Mouse (Mus musculus) adrenal gland, postnatal 14 days (tissue): ENCODE measurements around the gene Ooep. TPM values are rescaled to one million over a fixed set of nuclear protein-coding genes. Genes with fewer than 3 reads are reported as not detected.
A peak's percentile ranks its signal among the peaks of the same experiment; 100 is the strongest.
"Not testable (repeated sequence)": the region's sequence is repeated elsewhere in the genome, so short reads cannot be mapped to it uniquely, and the experiment has no call there.

Source experiments
- DNase-seq: peaks from one replicate; pipeline ENCODE4 v3.0.0; 2021; ENCODE audit warnings: mixed read lengths
- total RNA-seq: library from RNA; stranded (reverse); gene quantifications from 2 replicates; pipeline ENCODE4 v1.2.3, GENCODE M21; 2021

Gene Ooep
- total RNA-seq, 1 experiment from 2014 or later = not detected

GRCm38 (mm10) chr9:78365850-78366544 is 12.5 kb downstream of the Ooep start:
- no peak for DNase-seq

DNA sequence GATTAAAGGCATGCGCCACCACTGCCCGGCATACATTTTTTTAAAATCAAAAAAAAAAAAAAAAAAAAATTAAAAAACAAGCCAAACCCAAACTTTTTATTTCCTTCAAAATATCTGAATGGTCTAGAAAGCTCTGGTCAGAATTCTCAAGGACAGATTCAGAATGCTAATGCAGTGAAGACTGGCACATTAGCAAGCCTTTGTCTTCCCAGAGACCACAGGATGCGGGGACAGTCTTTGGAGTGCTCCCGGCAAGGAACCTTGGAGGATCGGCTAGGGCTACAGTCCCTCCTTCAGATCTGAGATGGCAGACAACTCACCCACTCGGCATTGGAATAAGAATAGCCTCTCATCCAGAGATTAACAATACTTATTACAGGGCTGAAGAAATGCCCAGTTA is 13.8 kb downstream of the Ooep start:
- no peak for DNase-seq

DNA sequence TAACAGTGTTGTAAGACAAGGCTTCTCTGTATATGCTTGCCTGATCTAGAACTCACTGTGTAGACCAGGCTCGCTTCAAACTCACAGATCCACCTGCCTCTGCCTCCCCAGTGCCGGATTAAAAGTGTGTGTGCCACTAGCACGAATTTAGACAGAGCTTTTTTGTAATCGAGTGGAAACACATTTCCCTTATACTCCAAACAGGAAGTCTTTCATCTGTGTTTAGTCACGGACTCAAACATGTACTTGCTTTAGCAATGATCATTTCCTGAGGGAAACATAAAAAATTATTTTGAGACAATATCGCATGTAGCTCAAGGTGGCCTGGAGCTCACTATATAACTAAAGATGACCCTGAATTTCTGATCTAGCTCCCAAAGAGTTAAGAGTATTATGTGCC is 15.2 kb downstream of the Ooep start:
- no peak for DNase-seq

- DNase-seq = no peak
Observed at GRCm38 (mm10) chr9:78360484-78360872, 18.0 kb downstream of the Ooep start.

- no peak for DNase-seq
Observed at GRCm38 (mm10) chr9:78359750-78360483, 18.6 kb downstream of the Ooep start.

DNA sequence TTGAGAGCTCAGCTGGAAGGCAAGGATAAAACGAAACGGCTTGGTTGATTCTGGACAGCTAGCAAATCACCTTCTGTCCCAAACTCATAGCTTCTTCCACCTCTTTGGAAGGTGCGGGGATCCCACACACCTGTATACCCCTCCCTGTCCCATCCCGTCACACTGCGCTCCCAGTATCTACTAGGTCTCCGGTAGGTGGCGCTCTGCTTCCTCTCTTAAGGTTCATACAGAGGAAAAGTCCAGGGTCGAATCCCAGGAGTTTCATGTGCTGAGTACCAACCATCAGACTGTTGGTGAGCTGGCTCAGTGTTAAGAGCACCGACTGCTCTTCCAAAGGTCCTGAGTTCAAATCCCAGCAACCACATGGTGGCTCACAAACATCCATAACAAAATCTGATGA is 20.5 kb downstream of the Ooep start:
- peak; percentile 83 for DNase-seq

DNA sequence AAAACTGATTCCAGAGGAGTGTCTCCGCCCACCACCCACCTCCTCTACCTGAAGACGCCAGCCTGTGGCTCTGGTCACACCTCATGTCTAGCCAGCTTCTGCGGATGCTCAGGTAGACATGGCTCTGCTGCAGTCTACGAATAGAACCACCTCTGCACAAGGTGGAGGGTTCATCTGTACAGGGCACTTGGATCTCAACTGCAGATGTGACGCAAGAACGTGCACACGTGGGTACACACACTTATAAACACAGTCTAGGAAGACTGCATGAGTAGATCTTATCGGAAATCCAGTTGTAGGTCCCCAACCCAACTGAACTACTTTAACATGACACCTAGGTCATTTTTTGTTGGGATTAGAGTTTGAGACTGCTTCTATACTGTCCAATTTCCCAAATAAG is 22.9 kb downstream of the Ooep start, which contains the start of gene Gsta2:
Gene Gsta2, minus strand, starts transcription at position 178 of the 400 bp plus-strand sequence.
- DNase-seq = no peak

DNA sequence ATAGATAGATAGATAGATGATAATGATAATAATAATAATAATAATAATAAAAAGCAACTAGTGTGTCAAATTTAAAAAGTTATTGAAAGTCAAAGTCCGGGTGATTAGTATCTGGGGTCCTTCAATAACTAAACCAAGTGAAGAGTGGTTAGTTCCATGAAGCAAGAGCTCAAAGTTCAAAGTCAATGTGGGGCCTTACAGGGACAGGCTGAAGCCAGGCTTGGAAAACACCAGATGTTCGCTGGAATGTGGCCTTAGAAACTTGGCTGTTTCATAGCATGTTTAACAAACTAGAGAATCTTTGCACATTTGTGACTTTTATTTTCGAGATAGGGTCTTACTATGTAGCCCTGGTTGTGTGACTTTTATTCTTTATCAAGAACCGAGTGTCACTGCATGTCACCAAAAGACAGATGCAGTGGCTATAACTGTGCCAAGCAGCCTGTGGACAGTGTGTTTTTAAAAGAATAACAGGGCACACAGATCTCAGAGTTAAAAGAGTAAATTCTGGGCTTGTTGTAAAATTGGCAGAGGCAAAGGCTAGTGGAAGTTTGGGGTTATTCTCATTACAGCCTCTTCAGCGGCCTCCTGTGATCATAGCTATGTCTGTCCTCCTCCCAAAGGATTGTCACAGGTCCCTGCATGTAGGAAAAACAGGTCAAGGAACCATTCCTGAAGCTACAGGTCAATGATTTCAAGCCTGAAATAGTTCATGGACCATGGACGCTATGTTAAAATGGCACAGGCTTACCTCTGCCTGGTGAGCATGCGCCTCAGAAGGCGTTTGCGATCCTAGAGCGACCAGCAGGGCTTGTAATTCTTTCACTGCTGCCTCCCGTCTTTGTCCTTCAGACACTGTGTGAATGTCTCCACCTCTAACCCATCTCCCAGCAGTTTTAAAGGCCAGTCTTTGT is 23.6 kb downstream of the Ooep start:
- DNase-seq = no peak

DNA sequence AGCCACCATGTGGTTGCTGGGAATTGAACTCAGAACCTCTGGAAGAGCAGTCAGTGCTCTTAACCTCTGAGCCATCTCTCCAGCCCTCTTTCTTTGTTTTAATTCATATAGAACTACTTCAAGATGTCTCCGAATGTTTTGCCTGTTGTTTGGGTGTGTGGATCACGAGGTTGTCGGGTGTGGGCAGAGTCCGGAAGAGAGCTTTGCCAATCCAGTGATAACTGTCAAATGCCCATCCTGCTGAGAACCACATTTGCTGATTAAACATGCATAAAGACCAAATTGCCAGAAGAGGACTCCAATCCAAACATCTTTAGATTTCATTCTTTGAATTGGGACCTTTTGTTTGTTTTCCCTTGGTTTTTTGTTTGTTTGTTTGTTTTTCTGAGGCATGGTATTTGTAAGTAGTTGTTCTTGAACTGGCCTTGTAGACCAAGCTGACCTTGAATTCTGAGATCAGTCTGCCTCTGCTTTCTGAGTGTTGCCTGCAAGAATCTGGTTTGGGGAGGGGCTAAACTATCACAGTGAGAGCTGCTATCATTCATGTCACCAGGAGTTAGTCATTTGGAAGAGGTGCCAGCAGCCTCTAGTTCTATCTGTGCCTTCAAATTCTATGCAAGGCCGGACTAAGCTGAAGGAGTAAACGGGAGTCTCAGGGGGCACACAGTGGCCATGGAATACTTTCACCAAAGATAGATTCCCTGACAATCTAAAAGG is 26.9 kb downstream of the Ooep start:
- DNase-seq = peak; percentile 24

DNA sequence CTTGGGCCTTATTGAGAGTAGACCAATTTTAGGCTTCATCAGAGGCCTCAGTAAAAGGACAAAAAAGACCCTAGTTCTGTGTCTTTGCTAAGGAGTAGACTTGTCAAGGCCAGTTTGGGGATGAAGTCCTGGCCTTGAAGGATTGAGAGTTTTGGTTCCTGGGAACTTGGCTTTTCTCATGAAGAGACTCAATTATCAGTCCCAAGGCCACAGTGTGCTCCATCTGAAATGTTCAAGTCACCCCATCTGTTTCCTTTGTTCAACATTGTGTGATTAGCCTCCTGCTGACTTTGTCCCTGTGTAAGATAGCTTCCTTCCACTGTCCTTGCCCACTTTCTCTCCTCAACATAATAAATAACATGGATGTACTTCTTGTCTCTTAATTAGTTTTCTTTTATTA is 28.5 kb downstream of the Ooep start:
- not testable (repeated sequence) for DNase-seq

GRCm38 (mm10) chr9:78349141-78349540 is 29.4 kb downstream of the Ooep start:
- DNase-seq = not testable (repeated sequence)

DNA sequence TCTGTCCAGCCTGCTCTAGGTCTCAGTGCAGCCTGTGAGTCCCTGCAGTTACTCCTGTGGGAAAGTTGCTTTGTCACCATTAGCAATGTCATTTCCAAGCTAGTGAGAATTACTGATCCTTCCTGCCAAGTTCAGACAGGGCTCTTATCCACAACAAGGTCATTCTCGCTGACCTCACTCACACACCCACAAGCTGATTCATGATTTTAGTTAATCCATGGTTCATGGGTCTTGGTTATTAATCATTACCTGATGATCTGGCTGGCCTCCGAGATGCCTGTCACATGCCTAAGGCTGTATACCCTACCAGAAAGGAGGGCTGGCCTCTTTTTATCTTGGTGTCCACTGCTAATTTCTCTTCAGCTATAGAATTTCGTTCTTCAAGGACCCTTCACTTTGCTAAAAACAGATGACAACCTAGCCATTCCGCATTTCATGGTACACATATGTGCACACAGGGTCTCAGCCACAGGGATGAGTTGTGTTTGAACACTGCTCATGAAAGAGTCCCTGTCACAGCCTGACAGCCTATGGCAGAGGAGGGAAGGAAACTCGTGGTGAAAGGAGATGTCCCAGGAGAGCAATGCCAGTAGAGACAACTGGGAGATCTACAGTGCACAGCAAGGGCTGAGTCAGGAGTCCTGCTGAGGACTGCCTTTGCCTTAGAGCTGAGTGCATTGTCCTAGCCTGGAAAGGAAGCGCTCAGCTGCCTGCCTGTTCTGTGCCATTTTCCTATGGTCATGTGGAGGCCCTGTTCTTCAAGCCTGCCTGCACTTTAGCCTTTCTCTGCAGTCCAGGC is 30.1 kb downstream of the Ooep start:
- peak; percentile 52 for DNase-seq

DNA sequence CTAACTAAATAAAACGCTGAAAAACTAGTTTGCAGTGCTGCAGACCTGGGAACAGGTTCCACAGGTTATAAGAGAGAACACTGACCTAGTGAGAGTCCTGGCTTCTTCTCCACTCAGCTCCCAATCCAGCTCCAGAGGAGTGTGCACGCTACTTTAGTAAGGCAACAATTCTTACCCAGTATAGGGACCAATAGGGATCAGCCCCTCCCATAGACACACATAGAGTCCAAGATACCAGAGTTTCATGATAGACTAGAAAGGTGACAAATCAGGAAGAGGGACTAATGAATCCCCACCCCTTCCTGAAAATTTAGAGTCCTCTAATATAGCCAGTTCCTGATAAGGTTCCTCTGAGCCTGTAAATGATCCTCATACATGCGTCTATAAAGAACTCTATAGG is 31.5 kb downstream of the Ooep start:
- DNase-seq = no peak

DNA sequence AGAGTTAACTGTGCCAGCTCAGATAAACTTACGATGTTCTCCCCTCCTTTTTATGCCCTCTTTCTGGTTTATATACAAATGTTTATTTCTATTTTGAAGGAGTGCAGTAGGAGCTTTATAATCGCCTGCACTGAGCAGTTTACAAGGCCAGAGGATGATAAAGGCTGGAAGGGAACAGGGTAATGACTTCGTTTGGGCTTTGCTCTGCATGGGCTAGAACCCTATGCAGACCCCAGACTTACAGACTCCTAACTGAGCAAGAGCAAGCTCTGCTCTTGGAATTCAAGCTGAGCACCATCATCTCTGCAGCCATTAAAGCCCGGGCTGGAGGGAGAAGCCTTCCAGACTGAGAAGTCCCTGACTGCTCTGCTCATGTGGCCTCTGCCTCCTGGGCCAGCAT is 33.3 kb downstream of the Ooep start:
- not testable (repeated sequence) for DNase-seq

DNA sequence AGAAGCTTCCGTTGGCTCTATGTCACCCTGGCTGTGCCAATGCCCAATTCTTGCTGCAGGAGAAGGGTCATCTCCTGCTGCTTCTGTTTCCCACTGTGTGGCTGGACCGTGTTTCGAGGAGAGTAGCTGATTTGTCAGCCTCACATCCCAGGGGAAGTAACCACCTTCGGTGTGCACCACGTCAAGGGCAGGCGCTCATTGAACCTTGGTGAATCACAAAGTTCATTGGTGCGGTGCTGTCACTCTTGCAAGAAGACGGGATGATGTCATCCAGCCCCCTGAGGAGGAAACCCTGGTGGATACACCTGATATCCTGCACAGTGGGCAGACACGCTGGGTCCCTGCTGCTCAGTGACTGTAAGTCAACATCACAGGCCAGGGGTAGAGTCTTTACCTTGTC is 35.5 kb downstream of the Ooep start:
- DNase-seq = not testable (repeated sequence)

GRCm38 (mm10) chr9:78342494-78342893 is 36.0 kb downstream of the Ooep start:
- DNase-seq = not testable (repeated sequence)

GRCm38 (mm10) chr9:78340324-78340723 is 38.2 kb downstream of the Ooep start:
- peak; percentile 57 for DNase-seq

DNA sequence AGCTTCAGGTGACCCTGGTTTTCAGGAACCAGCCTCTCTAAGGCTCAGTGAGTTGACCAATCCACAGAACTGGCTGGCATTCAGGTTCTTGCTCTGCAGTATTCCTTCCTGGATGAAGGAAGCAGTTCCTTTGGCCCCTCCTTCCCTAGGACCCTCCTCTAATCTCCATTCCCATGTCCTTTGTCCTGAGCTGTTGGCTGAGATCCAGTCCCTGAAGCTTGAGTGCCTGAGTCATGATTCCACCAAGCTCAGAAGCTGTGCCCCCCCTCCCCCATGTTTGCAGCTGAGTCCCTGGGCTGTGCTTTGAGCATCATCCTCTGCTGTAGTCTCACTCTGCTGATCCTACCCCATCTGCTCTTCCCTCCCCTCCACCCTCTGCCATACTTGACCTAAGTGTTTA is 41.5 kb downstream of the Ooep start:
- not testable (repeated sequence) for DNase-seq

DNA sequence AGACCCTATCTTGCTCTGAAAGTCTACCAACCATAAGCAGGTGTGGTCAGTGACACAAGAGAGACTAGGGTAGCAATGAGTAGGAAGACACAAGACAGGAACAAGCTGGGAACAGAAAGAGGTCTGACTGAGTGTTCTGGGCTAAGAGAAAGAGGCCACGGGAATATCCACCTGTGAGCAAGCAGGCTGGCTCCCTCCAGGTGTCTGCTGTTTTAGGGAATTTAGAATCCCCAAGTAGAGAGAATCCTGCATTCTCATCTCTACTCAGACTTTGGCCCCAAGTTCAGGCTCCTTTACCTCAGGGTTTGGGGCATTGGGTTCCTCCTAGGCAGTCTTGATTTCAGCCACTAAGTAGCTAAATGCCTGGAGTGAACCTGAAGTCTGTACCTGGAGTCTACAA is 51.2 kb downstream of the Ooep start, which contains the start of gene Omt2b:
Gene Omt2b, plus strand, starts transcription at position 301 of the 400 bp plus-strand sequence.
- not testable (repeated sequence) for DNase-seq
